Mouse (Mus musculus): ENCODE measurements around the gene Selenok. TPM values are rescaled to one million over a fixed set of nuclear protein-coding genes. Genes with fewer than 3 reads are reported as not detected.

The Selenok gene
- polyA plus RNA-seq, 1 experiment: 181 TPM

- H3K27ac ChIP-seq (ENCODE audit: insufficient read depth, low read length): no peak overlapping the region
- TF ChIP-seq POLR2A (IDR thresholded peaks at IDR 0.05; ENCODE audit: low read depth, low read length): no peak
- H3K4me3 ChIP-seq (ENCODE audit: insufficient read depth, low read length): no peak overlapping the region
- H3K4me1 ChIP-seq (ENCODE audit: control insufficient read depth, insufficient read depth, low read length): no peaks in the 10 kb centered on the region
Observed at GRCm38 (mm10) chr14:29987739-29988138, 19.6 kb downstream of the Selenok start.

- no peak overlapping the region for H3K27ac ChIP-seq (ENCODE audit: insufficient read depth, low read length)
- TF ChIP-seq CTCF (IDR thresholded peaks at IDR 0.05; ENCODE audit: borderline replicate concordance, insufficient read depth, low read length): no peak
- no peak for TF ChIP-seq POLR2A (IDR thresholded peaks at IDR 0.05; ENCODE audit: low read depth, low read length)
- H3K4me1 ChIP-seq (ENCODE audit: control insufficient read depth, insufficient read depth, low read length): no peaks in the 10 kb centered on the region
- H3K4me3 ChIP-seq (ENCODE audit: insufficient read depth, low read length): no peak overlapping the region
Observed at GRCm38 (mm10) chr14:29988337-29988736, 20.2 kb downstream of the Selenok start.

GRCm38 (mm10) chr14:29994976-29995375, 26.9 kb downstream of the Selenok start:
- H3K4me3 ChIP-seq (ENCODE audit: insufficient read depth, low read length): no peak overlapping the region
- no peak overlapping the region for H3K27ac ChIP-seq (ENCODE audit: insufficient read depth, low read length)
- H3K4me1 ChIP-seq (ENCODE audit: control insufficient read depth, insufficient read depth, low read length): no peaks in the 10 kb centered on the region
- no peak for TF ChIP-seq CTCF (IDR thresholded peaks at IDR 0.05; ENCODE audit: borderline replicate concordance, insufficient read depth, low read length)

- Histone ChIP-seq H3K4me3 (ENCODE audit: insufficient read depth, low read length) (no peak overlapping the region), H3K27ac (ENCODE audit: insufficient read depth, low read length) (no peak overlapping the region), H3K4me1 (ENCODE audit: control insufficient read depth, insufficient read depth, low read length) (no peaks in the 10 kb centered on the region)
- TF ChIP-seq CTCF (IDR thresholded peaks at IDR 0.05; ENCODE audit: borderline replicate concordance, insufficient read depth, low read length) (no peak), POLR2A (IDR thresholded peaks at IDR 0.05; ENCODE audit: low read depth, low read length) (no peak)
Observed at GRCm38 (mm10) chr14:29996000-29996751, 28.1 kb downstream of the Selenok start.

- no peak for TF ChIP-seq CTCF (IDR thresholded peaks at IDR 0.05; ENCODE audit: borderline replicate concordance, insufficient read depth, low read length)
- no peak for TF ChIP-seq POLR2A (IDR thresholded peaks at IDR 0.05; ENCODE audit: low read depth, low read length)
- no peaks in the 10 kb centered on the region for H3K4me1 ChIP-seq (ENCODE audit: control insufficient read depth, insufficient read depth, low read length)
- H3K27ac ChIP-seq (ENCODE audit: insufficient read depth, low read length): no peak overlapping the region
- H3K4me3 ChIP-seq (ENCODE audit: insufficient read depth, low read length): no peak overlapping the region
Observed at GRCm38 (mm10) chr14:29997345-29997744, 29.2 kb downstream of the Selenok start.

- no peak for TF ChIP-seq CTCF (IDR thresholded peaks at IDR 0.05; ENCODE audit: borderline replicate concordance, insufficient read depth, low read length)
- TF ChIP-seq POLR2A (IDR thresholded peaks at IDR 0.05; ENCODE audit: low read depth, low read length): no peak
- Histone ChIP-seq H3K4me1 (ENCODE audit: control insufficient read depth, insufficient read depth, low read length) (no peaks in the 10 kb centered on the region), H3K27ac (ENCODE audit: insufficient read depth, low read length) (no peak overlapping the region), H3K4me3 (ENCODE audit: insufficient read depth, low read length) (no peak overlapping the region)
Observed at GRCm38 (mm10) chr14:29998747-29999474, 30.8 kb downstream of the Selenok start.

GRCm38 (mm10) chr14:29999475-29999811, 31.3 kb downstream of the Selenok start:
- TF ChIP-seq CTCF (IDR thresholded peaks at IDR 0.05; ENCODE audit: borderline replicate concordance, insufficient read depth, low read length) (no peak), POLR2A (IDR thresholded peaks at IDR 0.05; ENCODE audit: low read depth, low read length) (no peak)
- Histone ChIP-seq H3K4me3 (ENCODE audit: insufficient read depth, low read length) (no peak overlapping the region), H3K4me1 (ENCODE audit: control insufficient read depth, insufficient read depth, low read length) (no peaks in the 10 kb centered on the region), H3K27ac (ENCODE audit: insufficient read depth, low read length) (no peak overlapping the region)

- Histone ChIP-seq H3K27ac (ENCODE audit: insufficient read depth, low read length) (no peak within 1 kb of the TSS), H3K4me1 (ENCODE audit: control insufficient read depth, insufficient read depth, low read length) (no peaks in the 10 kb centered on the region), H3K4me3 (ENCODE audit: insufficient read depth, low read length) (0 out of 2 replicates have a peak within 1 kb of the TSS, but pooled peaks have one; percentile 5)
- TF ChIP-seq CTCF (IDR thresholded peaks at IDR 0.05; ENCODE audit: borderline replicate concordance, insufficient read depth, low read length): no peak
- TF ChIP-seq POLR2A (IDR thresholded peaks at IDR 0.05; ENCODE audit: low read depth, low read length): no peak
Observed at GRCm38 (mm10) chr14:30008733-30009575, 40.8 kb downstream of the Selenok start, which contains the start of the genes Il17rb and Chdh. TSS of gene Il17rb (minus strand) at chr14:30008896. TSS of gene Chdh (plus strand) at chr14:30009023.

- H3K4me1 ChIP-seq (ENCODE audit: control insufficient read depth, insufficient read depth, low read length): no peaks in the 10 kb centered on the region
- TF ChIP-seq POLR2A (IDR thresholded peaks at IDR 0.05; ENCODE audit: low read depth, low read length) (no peak), CTCF (IDR thresholded peaks at IDR 0.05; ENCODE audit: borderline replicate concordance, insufficient read depth, low read length) (no peak)
- no peak overlapping the region for H3K27ac ChIP-seq (ENCODE audit: insufficient read depth, low read length)
- no peak overlapping the region for H3K4me3 ChIP-seq (ENCODE audit: insufficient read depth, low read length)
Observed at GRCm38 (mm10) chr14:30009864-30010560, 41.9 kb downstream of the Selenok start.
